Mouse (Mus musculus): ENCODE measurements around the gene Tspan14.

Gene Tspan14

DNA sequence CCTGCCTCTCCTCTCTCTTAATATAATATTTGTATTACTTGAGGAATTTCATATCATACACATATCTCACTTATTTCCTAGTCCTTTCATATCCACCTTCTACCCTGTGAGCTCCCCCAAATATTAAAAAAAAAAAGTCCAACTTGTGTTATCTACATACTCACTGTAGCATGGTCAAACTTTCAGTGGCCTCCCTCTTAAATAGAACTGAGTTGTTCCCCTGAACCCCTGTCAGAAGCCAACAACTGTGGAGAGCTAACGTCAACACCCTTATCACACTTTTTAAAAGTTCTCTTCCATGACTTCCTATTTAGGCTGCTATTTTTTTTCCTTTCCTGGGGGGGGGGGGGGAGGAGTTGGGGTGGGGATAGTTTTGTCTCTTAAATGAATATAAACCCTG, 80.9 kb downstream of the Tspan14 start:
- no peak for DNase-seq (ENCODE audit: low read depth, low spot score)

DNA sequence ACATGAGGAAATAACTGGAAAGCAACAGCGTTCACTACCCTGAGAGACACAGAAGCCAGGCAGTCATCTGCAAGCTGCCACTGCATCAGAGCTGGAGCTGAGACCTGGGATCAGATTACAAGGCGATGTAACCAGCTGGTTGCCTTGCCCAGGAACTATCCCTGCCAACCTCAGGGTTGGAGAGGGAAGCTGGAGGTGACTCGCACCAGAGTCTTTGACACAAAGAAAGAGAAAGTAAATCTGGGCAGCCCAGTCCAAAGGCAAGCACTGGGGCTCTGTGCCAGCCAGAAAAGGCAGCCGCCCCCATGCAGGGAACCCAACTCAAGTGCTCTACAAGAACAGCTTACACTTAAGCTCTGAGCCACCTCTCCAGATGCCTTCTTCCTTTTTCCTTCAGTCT, 81.4 kb downstream of the Tspan14 start:
- no peak for DNase-seq (ENCODE audit: low read depth, low spot score)

DNA sequence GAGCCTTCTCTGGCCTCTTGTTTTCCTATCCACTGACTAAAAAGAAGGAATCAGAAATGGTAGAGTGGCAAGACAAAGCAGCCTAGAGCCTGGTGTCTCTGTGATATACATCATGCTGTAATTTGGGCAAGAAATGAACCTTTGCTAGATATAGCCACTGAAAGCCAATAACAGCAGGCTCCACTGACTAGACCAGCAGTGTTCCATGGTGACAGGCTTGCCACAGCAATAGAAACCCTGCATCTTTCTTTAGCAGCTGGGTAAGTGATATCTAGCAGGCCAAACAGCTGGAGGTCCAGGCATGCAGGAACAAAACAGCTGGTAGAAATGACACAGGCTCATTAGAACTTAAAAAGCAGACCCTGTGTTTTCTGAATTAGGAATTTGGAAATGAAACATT, 92.0 kb downstream of the Tspan14 start:
- no peak for DNase-seq (ENCODE audit: low read depth, low spot score)

- DNase-seq (ENCODE audit: low read depth, low spot score): no peak
Observed at GRCm38 (mm10) chr14:40873961-40874360, 92.6 kb downstream of the Tspan14 start.

DNA sequence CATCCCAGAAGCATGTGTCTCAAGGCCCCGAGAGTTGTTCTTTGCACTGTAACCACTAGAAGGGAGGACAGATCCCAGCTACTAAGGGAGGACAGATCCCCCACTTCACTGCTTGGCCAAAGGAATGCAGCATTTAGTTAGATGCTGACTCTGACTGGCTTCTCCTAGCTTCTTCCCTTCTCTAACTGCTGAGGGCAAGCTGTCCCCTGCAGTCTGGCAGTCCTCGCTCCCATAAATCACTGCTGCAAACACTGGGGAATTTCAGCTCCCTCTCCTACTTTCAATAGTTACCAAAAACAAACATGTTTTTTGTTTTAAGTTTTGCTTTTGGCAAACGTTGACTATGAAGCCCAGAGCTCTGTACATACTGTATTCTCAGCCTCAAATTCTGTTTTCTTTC, 96.0 kb downstream of the Tspan14 start:
- no peak for DNase-seq (ENCODE audit: low read depth, low spot score)

DNA sequence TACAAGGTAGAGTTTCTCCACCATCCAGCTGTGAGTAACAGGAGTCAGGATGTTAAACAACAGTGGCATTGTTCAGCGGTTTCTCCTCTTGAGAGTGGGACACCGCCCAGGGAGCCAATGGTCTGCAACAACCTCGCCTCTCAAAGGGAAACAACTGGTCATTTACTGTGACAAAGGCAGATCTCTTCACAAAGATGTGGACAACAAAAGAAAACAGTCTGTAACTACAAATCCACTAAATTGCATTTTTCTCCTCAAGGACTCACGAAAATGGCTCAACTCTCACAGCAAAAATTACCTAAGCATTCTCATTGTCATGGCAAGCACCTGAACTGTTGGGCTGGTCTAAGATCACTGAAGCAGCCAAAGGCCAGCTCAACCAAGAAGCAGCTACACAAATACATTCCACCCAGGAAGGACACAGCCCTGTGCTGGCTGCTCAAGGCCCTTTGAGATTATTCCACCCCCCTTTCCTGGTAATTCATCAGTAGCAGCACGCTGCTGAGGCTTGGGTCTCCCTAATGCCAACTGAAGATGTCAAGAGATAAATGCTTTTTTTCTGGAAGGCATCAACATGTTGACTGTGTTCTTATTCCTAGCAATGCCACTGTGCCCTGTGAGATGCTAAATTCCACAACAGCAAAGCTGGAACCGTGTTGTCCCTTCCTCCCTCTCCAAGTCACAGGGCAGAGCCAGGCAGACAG, 101.6 kb downstream of the Tspan14 start:
- no peak for DNase-seq (ENCODE audit: low read depth, low spot score)

GRCm38 (mm10) chr14:40863659-40864058, 102.9 kb downstream of the Tspan14 start:
- DNase-seq (ENCODE audit: low read depth, low spot score): no peak

DNA sequence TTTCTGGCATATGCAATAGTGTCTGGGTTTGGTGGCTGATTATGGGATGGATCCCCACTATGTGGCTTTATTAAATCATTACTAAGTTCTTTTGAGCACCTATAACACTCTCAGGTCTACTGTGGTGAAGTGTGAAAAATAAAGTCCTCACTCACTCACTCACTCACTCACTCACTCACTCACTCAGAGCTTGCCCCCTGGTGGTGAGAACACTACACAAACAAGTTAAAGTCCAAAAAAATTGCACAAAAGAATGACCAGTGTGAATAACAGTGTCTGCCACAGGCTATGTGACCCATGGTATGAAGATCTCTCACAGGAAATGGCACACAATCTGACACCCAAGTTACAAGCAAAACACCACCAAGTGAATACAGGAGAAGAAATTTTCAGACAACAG, 103.6 kb downstream of the Tspan14 start:
- DNase-seq (ENCODE audit: low read depth, low spot score): no peak

Data from retina, postnatal 7 days (tissue).